Mouse (Mus musculus) adrenal gland, adult 2 months (tissue): ENCODE results near the gene Sspn. TPM values are rescaled to one million over a fixed set of nuclear protein-coding genes. Genes with fewer than 3 reads are reported as not detected.

Experiments
- DNase-seq: peaks from one replicate; pipeline ENCODE4 v3.0.0; 2021
- long read RNA-seq: library from polyadenylated mRNA; stranded (forward); transcript quantifications from one replicate; pipeline ENCODE4 v2.0.0, GENCODE M21; 2021
- polyA plus RNA-seq: library from polyadenylated mRNA; depleted of rRNA; stranded (reverse); fragments of >200 nt; gene quantifications from 2 replicates; pipeline ENCODE4 v1.2.3, GENCODE M21; 2012; rRNA removed
- total RNA-seq, 2 experiments: library from RNA; stranded (reverse); gene quantifications; 2 replicates each; pipeline ENCODE4 v1.2.3; 2021

Gene Sspn
- total RNA-seq: 10 to 100 TPM in 1 of 2 experiments, 1 to 10 TPM in 1; 9.8 to 17.0 TPM
- 6.8 and 7.1 TPM in 2 replicates for polyA plus RNA-seq
- long read RNA-seq, full-length matches to known transcripts: 7 of 9 reads
- long read RNA-seq, partial matches to known transcripts: 0 of 9 reads
- long read RNA-seq, other reads (novel, unspliced or antisense): 2 of 9 reads

GRCm38 (mm10) chr6:145931341-145931740, at the start of gene Sspn:
TSS of gene Sspn (plus strand) at chr6:145931641.
- no peak for DNase-seq

- DNase-seq: no peak
These were observed 48.4 kb upstream of the Sspn start for GRCm38 (mm10) chr6:145883010-145883409.

- DNase-seq: no peak
These were observed 47.8 kb upstream of the Sspn start for GRCm38 (mm10) chr6:145883668-145884067.

GRCm38 (mm10) chr6:145885069-145885468, 46.4 kb upstream of the Sspn start:
- DNase-seq: no peak

GRCm38 (mm10) chr6:145886277-145886676, 45.2 kb upstream of the Sspn start:
- no peak for DNase-seq

- no peak for DNase-seq
These were observed 43.7 kb upstream of the Sspn start for GRCm38 (mm10) chr6:145887719-145888118.

GRCm38 (mm10) chr6:145891951-145892350, 39.5 kb upstream of the Sspn start:
- no peak for DNase-seq

GRCm38 (mm10) chr6:145892381-145893265, 38.8 kb upstream of the Sspn start:
- DNase-seq: no peak

- no peak for DNase-seq
These were observed 37.9 kb upstream of the Sspn start for GRCm38 (mm10) chr6:145893366-145894021.

- no peak for DNase-seq
These were observed 36.6 kb upstream of the Sspn start for GRCm38 (mm10) chr6:145894669-145895342.

GRCm38 (mm10) chr6:145904169-145904568, 27.3 kb upstream of the Sspn start:
- DNase-seq: no peak

GRCm38 (mm10) chr6:145904616-145905015, 26.8 kb upstream of the Sspn start:
- DNase-seq: no peak

GRCm38 (mm10) chr6:145906096-145906890, 25.1 kb upstream of the Sspn start:
- DNase-seq: peak; percentile 84

GRCm38 (mm10) chr6:145909943-145910342, 21.5 kb upstream of the Sspn start:
- no peak for DNase-seq

GRCm38 (mm10) chr6:145910469-145911426, 20.7 kb upstream of the Sspn start:
- DNase-seq: peak; percentile 36

- DNase-seq: no peak
These were observed 19.2 kb upstream of the Sspn start for GRCm38 (mm10) chr6:145912232-145912631.

- no peak for DNase-seq
These were observed 16.0 kb upstream of the Sspn start for GRCm38 (mm10) chr6:145915435-145915834.

GRCm38 (mm10) chr6:145916401-145916800, 15.0 kb upstream of the Sspn start:
- DNase-seq: no peak

- DNase-seq: no peak
These were observed 13.2 kb upstream of the Sspn start for GRCm38 (mm10) chr6:145918236-145918635.

- no peak for DNase-seq
These were observed 7.8 kb upstream of the Sspn start for GRCm38 (mm10) chr6:145923594-145923993.
